Mouse (Mus musculus) hindbrain, embryonic 12.5 days (tissue): ENCODE data around the gene Pfkfb2. TPM values are rescaled to one million over a fixed set of nuclear protein-coding genes. Genes with fewer than 3 reads are reported as not detected.

Source experiments
- ATAC-seq: fragments of 200-750 bp; cut with Nextera tagmentation; 2 replicates; pipeline ENCODE4 v1.8.0; 2017; ENCODE audit warnings: moderate TSS enrichment; ENCODE audit not compliant: low FRiP score
- H3K27ac ChIP-seq: fragments of 300-500 bp; sonication (generic); 2 replicates; pipeline ENCODE4 v1.5.1; 2016; ENCODE audit warnings: mild to moderate bottlenecking
- H3K27me3 ChIP-seq: fragments of 300-500 bp; sonication (generic); 2 replicates; pipeline ENCODE4 v1.6.1; 2016; ENCODE audit warnings: mild to moderate bottlenecking
- H3K36me3 ChIP-seq: fragments of 300-500 bp; sonication (generic); 2 replicates; pipeline ENCODE4 v1.6.1; 2016; ENCODE audit warnings: mild to moderate bottlenecking
- H3K4me1 ChIP-seq: fragments of 300-500 bp; sonication (generic); 2 replicates; pipeline ENCODE4 v1.6.1; 2016
- H3K4me2 ChIP-seq: fragments of 300-500 bp; sonication (generic); replicated peaks from 2 replicates; pipeline ENCODE4 v1.6.1; 2016; ENCODE audit warnings: mild to moderate bottlenecking
- H3K4me3 ChIP-seq: fragments of 300-500 bp; sonication (generic); 2 replicates; pipeline ENCODE4 v1.5.1; 2016; ENCODE audit warnings: mild to moderate bottlenecking
- H3K9ac ChIP-seq: fragments of 300-500 bp; sonication (generic); 2 replicates; pipeline ENCODE4 v1.6.1; 2016; ENCODE audit warnings: mild to moderate bottlenecking, moderate library complexity
- H3K9me3 ChIP-seq: fragments of 300-500 bp; sonication (generic); replicated peaks from 2 replicates; pipeline ENCODE4 v1.6.1; 2016; ENCODE audit warnings: mild to moderate bottlenecking
- WGBS: fragments of 180-500 bp; shearing (Covaris S2); methylation state at CpG from one replicate; pipeline ENCODE4 v1.1.7; 2016; 5-methylcytosine and 5-hydroxymethylcytosine counted together
- polyA plus RNA-seq: library from polyadenylated mRNA; unstranded; fragments of >200 nt; fragmentation: Nextera tagmentation; extraction: Ambion mirVana; gene quantifications from 2 replicates; pipeline ENCODE4 v1.2.1, GENCODE M21; 2016

Pfkfb2 gene
- polyA plus RNA-seq, 1 experiment from 2014 or later: 17.0 TPM

- 92% methylated on average over 3 of the region's 3 CpGs for WGBS
- H3K4me3 ChIP-seq: no peak overlapping the region
- H3K9ac ChIP-seq: no peak overlapping the region
- no peaks in the 10 kb centered on the region for H3K36me3 ChIP-seq
- H3K27me3 ChIP-seq: no peaks in the 10 kb centered on the region
- H3K4me1 ChIP-seq: no peaks in the 10 kb centered on the region
- H3K4me2 ChIP-seq: no peak overlapping the region
- H3K27ac ChIP-seq: no peak overlapping the region
- ATAC-seq: no peak
- H3K9me3 ChIP-seq: no peaks in the 10 kb centered on the region
Observed at GRCm38 (mm10) chr1:130745591-130745990, 16.5 kb upstream of the Pfkfb2 start.

GRCm38 (mm10) chr1:130744961-130745360, 15.9 kb upstream of the Pfkfb2 start:
- 91% methylated on average over 5 of the region's 5 CpGs for WGBS
- no peaks in the 10 kb centered on the region; the same call in 1 of the 2 replicates for H3K4me1 ChIP-seq

GRCm38 (mm10) chr1:130744217-130744616, 15.2 kb upstream of the Pfkfb2 start:
- H3K4me1 ChIP-seq: no peaks in the 10 kb centered on the region; the same call in 1 of the 2 replicates
- ATAC-seq: no peak
- no peaks in the 10 kb centered on the region for H3K9me3 ChIP-seq
- H3K36me3 ChIP-seq: no peaks in the 10 kb centered on the region
- WGBS: 76% methylated on average over 2 of the region's 2 CpGs
- no peak overlapping the region for H3K4me2 ChIP-seq
- H3K9ac ChIP-seq: no peak overlapping the region
- H3K27ac ChIP-seq: no peak overlapping the region
- no peaks in the 10 kb centered on the region for H3K27me3 ChIP-seq
- no peak overlapping the region for H3K4me3 ChIP-seq

More at GRCm38 (mm10) chr1:130744961-130745360, 15.9 kb upstream of the Pfkfb2 start:
- H3K9ac ChIP-seq: no peak overlapping the region
- no peaks in the 10 kb centered on the region for H3K36me3 ChIP-seq
- ATAC-seq: no peak
- H3K27ac ChIP-seq: no peak overlapping the region
- H3K27me3 ChIP-seq: no peaks in the 10 kb centered on the region
- no peak overlapping the region for H3K4me2 ChIP-seq
- H3K4me3 ChIP-seq: no peak overlapping the region
- no peaks in the 10 kb centered on the region for H3K9me3 ChIP-seq

- Histone ChIP-seq H3K9me3 (no peaks in the 10 kb centered on the region), H3K4me1 (no peaks in the 10 kb centered on the region; the same call in 1 of the 2 replicates), H3K9ac (no peak overlapping the region), H3K27me3 (no peaks in the 10 kb centered on the region), H3K27ac (no peak overlapping the region), H3K4me2 (no peak overlapping the region), H3K4me3 (no peak overlapping the region), H3K36me3 (no peaks in the 10 kb centered on the region)
- WGBS: 89% methylated on average over 1 of the region's 1 CpGs
- ATAC-seq: no peak
Observed at GRCm38 (mm10) chr1:130743775-130744174, 14.7 kb upstream of the Pfkfb2 start.

- 84% methylated on average over 7 of the region's 7 CpGs for WGBS
- no peak overlapping the region for H3K27ac ChIP-seq
- no peaks in the 10 kb centered on the region; the same call in 1 of the 2 replicates for H3K4me1 ChIP-seq
- H3K9ac ChIP-seq: no peak overlapping the region
- no peak overlapping the region for H3K4me2 ChIP-seq
- H3K9me3 ChIP-seq: no peaks in the 10 kb centered on the region
- H3K4me3 ChIP-seq: no peak overlapping the region
- no peak for ATAC-seq
- H3K27me3 ChIP-seq: peaks cover 5% of the 10 kb centered on the region; the same call in 1 of the 2 replicates
- H3K36me3 ChIP-seq: no peaks in the 10 kb centered on the region
Observed at GRCm38 (mm10) chr1:130742201-130742600, 13.1 kb upstream of the Pfkfb2 start.

- H3K27me3 ChIP-seq: peaks cover 5% of the 10 kb centered on the region; the same call in 1 of the 2 replicates
- no peaks in the 10 kb centered on the region for H3K36me3 ChIP-seq
- no peak overlapping the region for H3K27ac ChIP-seq
- peak; percentile 59 for ATAC-seq
- H3K4me2 ChIP-seq: no peak overlapping the region
- no peaks in the 10 kb centered on the region for H3K9me3 ChIP-seq
- H3K4me3 ChIP-seq: no peak overlapping the region
- H3K4me1 ChIP-seq: no peaks in the 10 kb centered on the region; the same call in 1 of the 2 replicates
- 63% methylated on average over 15 of the region's 15 CpGs for WGBS
- no peak overlapping the region for H3K9ac ChIP-seq
Observed at GRCm38 (mm10) chr1:130740781-130741720, 12.0 kb upstream of the Pfkfb2 start.

GRCm38 (mm10) chr1:130740227-130740648, 11.2 kb upstream of the Pfkfb2 start:
- Histone ChIP-seq H3K27ac (no peak overlapping the region), H3K4me3 (no peak overlapping the region), H3K9ac (no peak overlapping the region), H3K36me3 (no peaks in the 10 kb centered on the region), H3K27me3 (peaks cover 5% of the 10 kb centered on the region; the same call in 1 of the 2 replicates), H3K4me1 (no peaks in the 10 kb centered on the region; the same call in 1 of the 2 replicates), H3K9me3 (no peaks in the 10 kb centered on the region), H3K4me2 (no peak overlapping the region)
- 77% methylated on average over 4 of the region's 4 CpGs for WGBS
- no peak for ATAC-seq

GRCm38 (mm10) chr1:130739636-130740035, 10.6 kb upstream of the Pfkfb2 start:
- Histone ChIP-seq H3K4me1 (no peaks in the 10 kb centered on the region; the same call in 1 of the 2 replicates), H3K9me3 (no peaks in the 10 kb centered on the region), H3K27ac (no peak overlapping the region), H3K9ac (no peak overlapping the region), H3K4me3 (no peak overlapping the region), H3K27me3 (peaks cover 5% of the 10 kb centered on the region; the same call in 1 of the 2 replicates), H3K4me2 (no peak overlapping the region), H3K36me3 (no peaks in the 10 kb centered on the region)
- 78% methylated on average over 3 of the region's 3 CpGs for WGBS
- ATAC-seq: no peak

- no peak for ATAC-seq
- Histone ChIP-seq H3K27ac (no peak overlapping the region), H3K4me1 (no peaks in the 10 kb centered on the region; the same call in 1 of the 2 replicates), H3K36me3 (no peaks in the 10 kb centered on the region), H3K9ac (no peak overlapping the region), H3K9me3 (no peaks in the 10 kb centered on the region), H3K4me2 (no peak overlapping the region), H3K4me3 (no peak overlapping the region), H3K27me3 (peaks cover 5% of the 10 kb centered on the region; the same call in 1 of the 2 replicates)
- 86% methylated on average over 3 of the region's 3 CpGs for WGBS
Observed at GRCm38 (mm10) chr1:130738551-130739106, 9.6 kb upstream of the Pfkfb2 start.

GRCm38 (mm10) chr1:130737916-130738315, 8.9 kb upstream of the Pfkfb2 start:
- Histone ChIP-seq H3K27me3 (peaks cover 5% of the 10 kb centered on the region; the same call in 1 of the 2 replicates), H3K9me3 (no peaks in the 10 kb centered on the region), H3K4me3 (no peak overlapping the region), H3K4me2 (no peak overlapping the region), H3K4me1 (no peaks in the 10 kb centered on the region; the same call in 1 of the 2 replicates), H3K27ac (no peak overlapping the region), H3K36me3 (no peaks in the 10 kb centered on the region), H3K9ac (no peak overlapping the region)
- ATAC-seq: no peak
- 92% methylated on average over 7 of the region's 7 CpGs for WGBS

GRCm38 (mm10) chr1:130737411-130737881, 8.4 kb upstream of the Pfkfb2 start:
- H3K4me2 ChIP-seq: no peak overlapping the region
- H3K27ac ChIP-seq: no peak overlapping the region
- H3K4me3 ChIP-seq: no peak overlapping the region
- H3K9ac ChIP-seq: no peak overlapping the region
- no peaks in the 10 kb centered on the region for H3K9me3 ChIP-seq
- H3K36me3 ChIP-seq: no peaks in the 10 kb centered on the region
- WGBS: 21% methylated on average over 11 of the region's 11 CpGs
- no peaks in the 10 kb centered on the region; the same call in 1 of the 2 replicates for H3K4me1 ChIP-seq
- H3K27me3 ChIP-seq: peaks cover 5% of the 10 kb centered on the region; the same call in 1 of the 2 replicates
- no peak for ATAC-seq

- H3K4me1 ChIP-seq: peaks cover 4% of the 10 kb centered on the region
- H3K27ac ChIP-seq: no peak overlapping the region
- H3K27me3 ChIP-seq: peaks cover 5% of the 10 kb centered on the region; the same call in 1 of the 2 replicates
- ATAC-seq: no peak
- WGBS: 82% methylated on average over 8 of the region's 8 CpGs
- no peaks in the 10 kb centered on the region for H3K36me3 ChIP-seq
- no peak overlapping the region for H3K4me2 ChIP-seq
- no peak overlapping the region for H3K9ac ChIP-seq
- H3K9me3 ChIP-seq: no peaks in the 10 kb centered on the region
- H3K4me3 ChIP-seq: no peak overlapping the region
Observed at GRCm38 (mm10) chr1:130734852-130735251, 5.8 kb upstream of the Pfkfb2 start.
